ENCODE assay signal across 9 mouse cellular contexts in the genomic region with DNA sequence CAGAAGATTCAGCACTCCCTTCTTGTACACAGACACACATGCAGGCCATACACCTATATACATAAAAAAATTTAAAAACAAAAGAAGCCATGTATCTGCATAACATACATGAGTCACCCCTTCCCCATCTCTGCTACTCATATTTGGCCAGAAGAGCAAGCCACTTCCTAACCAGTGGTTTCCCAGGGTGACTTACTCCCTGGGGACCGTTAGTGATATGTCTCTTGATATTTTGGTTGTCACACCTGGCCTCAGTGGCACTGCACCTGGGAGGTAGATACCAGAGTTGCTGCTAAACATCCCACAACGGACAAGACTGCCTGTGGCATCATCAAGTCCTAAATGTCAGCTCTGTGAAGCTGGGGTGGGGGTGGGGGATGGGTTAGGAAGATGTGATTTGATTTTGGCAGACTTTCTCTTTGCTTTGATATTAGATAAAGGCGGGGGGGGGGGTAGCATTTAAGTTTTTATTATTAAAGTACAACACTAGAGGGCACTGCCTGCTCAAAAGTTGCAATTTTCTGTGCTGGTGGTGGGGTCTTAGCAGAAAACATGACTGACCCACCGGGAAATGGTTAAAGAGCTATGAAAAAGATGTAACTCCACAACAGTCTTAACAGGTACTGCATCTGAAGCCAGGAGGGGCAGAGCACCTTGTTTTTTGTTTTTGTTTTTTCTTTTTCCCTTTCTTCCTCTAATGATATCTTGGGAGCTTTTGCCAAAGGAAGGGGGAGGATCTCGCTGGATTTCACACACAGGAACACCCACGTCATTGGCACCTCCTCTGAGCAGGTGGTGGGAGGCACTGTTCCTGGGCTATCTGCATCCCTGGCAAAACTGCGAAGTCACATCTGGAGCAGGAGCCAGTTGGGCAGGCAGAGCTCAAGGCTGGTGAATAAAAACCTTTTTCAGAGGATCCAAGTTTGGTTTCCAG. TPM values are rescaled to one million over a fixed set of nuclear protein-coding genes. Genes with fewer than 3 reads are reported as not detected.
DNase-seq lines count a peak whose midpoint lies in the region; ATAC-seq and TF ChIP-seq lines count a peak whose summit lies in the region.
"Had no signal": no experiment of that assay in that cellular context is flagged by ENCODE, and none has a peak within 500 bp of the region (broad histone marks: within the 10 kb centered on the region; RNA-seq: fewer than 3 reads in every experiment).

No protein-coding gene starts in this region.

- H3K4me1 ChIP-seq in hindbrain, embryonic 11.5 days (replicated peaks; ENCODE audit: control insufficient read depth, insufficient read depth, low read length), result no peaks in the 10 kb centered on the region
- peaks cover 16% of the 10 kb centered on the region for H3K4me1 ChIP-seq in hindbrain, embryonic 10.5 days (replicated peaks)
- H3K4me1 ChIP-seq in heart, postnatal 0 days (ENCODE audit: control insufficient read depth, insufficient read depth), result peaks cover 6% of the 10 kb centered on the region; the same call in 1 of the 2 replicates
- H3K4me1 ChIP-seq in lung, embryonic 15.5 days, result peaks cover 5% of the 10 kb centered on the region
- 0 out of 2 replicates have a peak, but pooled peaks cover 4% of the 10 kb centered on the region for H3K4me1 ChIP-seq in stomach, embryonic 16.5 days (ENCODE audit: control insufficient read depth, insufficient read depth, low read length)

- H3K4me2 ChIP-seq in hindbrain, embryonic 11.5 days (replicated peaks; ENCODE audit: low read depth, low read length), result no peak overlapping the region
- peak overlapping the region; percentile 45 for H3K4me2 ChIP-seq in heart, postnatal 0 days (ENCODE audit: low read depth, low read length)
- H3K4me2 ChIP-seq in lung, embryonic 15.5 days, result peak overlapping the region; percentile 37; the same call in 1 of the 2 replicates
- H3K4me2 ChIP-seq in stomach, embryonic 16.5 days (ENCODE audit: low read depth, low read length), result peak overlapping the region; percentile 34

- 12% methylated on average over 7 of the region's 7 CpGs for WGBS in hindbrain, embryonic 11.5 days
- WGBS in hindbrain, embryonic 10.5 days, result 16% methylated on average over 7 of the region's 7 CpGs
- 3% methylated on average over 7 of the region's 7 CpGs for WGBS in heart, postnatal 0 days
- WGBS in lung, embryonic 15.5 days, result 5% methylated on average over 7 of the region's 7 CpGs
- WGBS in stomach, embryonic 16.5 days, result 8% methylated on average over 7 of the region's 7 CpGs

- ATAC-seq in hindbrain, embryonic 11.5 days (ENCODE audit: low FRiP score), result no peak
- ATAC-seq in heart, postnatal 0 days (ENCODE audit: insufficient read depth, low read depth), result peak; percentile 45; the same call in 1 of the 2 replicates
- no peak for ATAC-seq in lung, embryonic 15.5 days (ENCODE audit: borderline replicate concordance, extremely low read depth, low FRiP score, low TSS enrichment)
- no peak for ATAC-seq in stomach, embryonic 16.5 days (ENCODE audit: insufficient read depth, low FRiP score)

- H3K9me3 ChIP-seq in hindbrain, embryonic 11.5 days (ENCODE audit: control insufficient read depth, low read length), result no peaks in the 10 kb centered on the region
- H3K9me3 ChIP-seq in hindbrain, embryonic 10.5 days, result no peaks in the 10 kb centered on the region
- no peaks in the 10 kb centered on the region for H3K9me3 ChIP-seq in heart, postnatal 0 days (replicated peaks; ENCODE audit: control insufficient read depth, low read length)
- H3K9me3 ChIP-seq in lung, embryonic 15.5 days, result no peaks in the 10 kb centered on the region
- H3K9me3 ChIP-seq in stomach, embryonic 16.5 days (replicated peaks; ENCODE audit: control insufficient read depth, low read length), result no peaks in the 10 kb centered on the region

- no peak for TF ChIP-seq EP300 in heart, postnatal 0 days (IDR thresholded peaks at IDR 0.05; ENCODE audit: low read depth)

- H3K36me3 ChIP-seq in hindbrain, embryonic 11.5 days (ENCODE audit: control insufficient read depth, insufficient read depth, low read length), result no peaks in the 10 kb centered on the region
- H3K36me3 ChIP-seq in hindbrain, embryonic 10.5 days, result no peaks in the 10 kb centered on the region
- no peaks in the 10 kb centered on the region for H3K36me3 ChIP-seq in heart, postnatal 0 days (replicated peaks; ENCODE audit: control insufficient read depth, insufficient read depth, low read length)
- H3K36me3 ChIP-seq in lung, embryonic 15.5 days, result no peaks in the 10 kb centered on the region
- H3K36me3 ChIP-seq in stomach, embryonic 16.5 days (ENCODE audit: control insufficient read depth, insufficient read depth, low read length), result no peaks in the 10 kb centered on the region

- no peak overlapping the region for H3K9ac ChIP-seq in hindbrain, embryonic 11.5 days (ENCODE audit: low read depth, low read length)
- H3K9ac ChIP-seq in heart, postnatal 0 days (replicated peaks; ENCODE audit: low read depth, low read length), result peak overlapping the region; percentile 52
- H3K9ac ChIP-seq in lung, embryonic 15.5 days, result no peak overlapping the region
- H3K9ac ChIP-seq in stomach, embryonic 16.5 days (ENCODE audit: low read length), result peak overlapping the region; percentile 52

- H3K27ac ChIP-seq in hindbrain, embryonic 11.5 days (ENCODE audit: low read depth, low read length), result no peak overlapping the region
- no peak overlapping the region for H3K27ac ChIP-seq in hindbrain, embryonic 10.5 days
- H3K27ac ChIP-seq in heart, postnatal 0 days (ENCODE audit: low read depth), result no peak overlapping the region
- H3K27ac ChIP-seq in lung, embryonic 15.5 days, result no peak overlapping the region
- H3K27ac ChIP-seq in stomach, embryonic 16.5 days (ENCODE audit: low read length), result no peak overlapping the region
- H3K27ac ChIP-seq: macrophage had no signal

- peak; percentile 57 for DNase-seq in hindbrain, embryonic 11.5 days (ENCODE audit: low spot score)
- DNase-seq in hindbrain, embryonic 10.5 days (ENCODE audit: low spot score), result no peak
- DNase-seq in CD4-positive helper T cell, adult 2 months (ENCODE audit: low read depth, low spot score), result peak; percentile 65
- peak; percentile 68 to 82 for DNase-seq in cerebellum, postnatal 10 days
- no peak for DNase-seq in heart, postnatal 0 days (ENCODE audit: low spot score)
- DNase-seq in gastrocnemius, postnatal 10 days, result no peak

- H3K27me3 ChIP-seq in hindbrain, embryonic 11.5 days (ENCODE audit: control insufficient read depth, insufficient read depth, low read length), result no peaks in the 10 kb centered on the region
- H3K27me3 ChIP-seq in hindbrain, embryonic 10.5 days (ENCODE audit: insufficient read depth, poor library complexity, severe bottlenecking), result no peaks in the 10 kb centered on the region
- no peaks in the 10 kb centered on the region for H3K27me3 ChIP-seq in heart, postnatal 0 days (ENCODE audit: control insufficient read depth, insufficient read depth, low read length)
- H3K27me3 ChIP-seq in lung, embryonic 15.5 days, result no peaks in the 10 kb centered on the region
- H3K27me3 ChIP-seq in stomach, embryonic 16.5 days (ENCODE audit: control insufficient read depth, insufficient read depth, low read length), result no peaks in the 10 kb centered on the region

- TF ChIP-seq CTCF in heart, postnatal 0 days (IDR thresholded peaks at IDR 0.05; ENCODE audit: low read depth), result peak; percentile 55

- H3K4me3 ChIP-seq in hindbrain, embryonic 11.5 days (ENCODE audit: low read depth, low read length), result no peak overlapping the region
- no peak overlapping the region for H3K4me3 ChIP-seq in hindbrain, embryonic 10.5 days
- H3K4me3 ChIP-seq in heart, postnatal 0 days (ENCODE audit: low read depth, low read length), result no peak overlapping the region
- H3K4me3 ChIP-seq in lung, embryonic 15.5 days, result no peak overlapping the region
- no peak overlapping the region for H3K4me3 ChIP-seq in stomach, embryonic 16.5 days (replicated peaks; ENCODE audit: low read length)

RNA-seq across cellular contexts. Expression of a gene that starts 30.0 kb away (rescaled TPM):
- polyA plus RNA-seq in hindbrain, embryonic 11.5 days (2014; fragmentation: Nextera tagmentation; extraction: Ambion mirVana), result 70.0 and 73.7 TPM in 2 replicates
- 75.0 and 83.5 TPM in 2 replicates for polyA plus RNA-seq in hindbrain, embryonic 10.5 days (2016; fragmentation: Nextera tagmentation; extraction: Ambion mirVana)
- total RNA-seq in heart, postnatal 0 days (2014; rRNA removed; ENCODE audit: low replicate concordance), result 116 and 138 TPM in 2 replicates
- polyA plus RNA-seq in heart, postnatal 0 days (2015; fragmentation: Nextera tagmentation; extraction: Ambion mirVana), result 74.9 and 94.8 TPM in 2 replicates
- polyA plus RNA-seq in lung, embryonic 15.5 days (2015; fragmentation: Nextera tagmentation; extraction: Ambion mirVana), result 36.0 and 38.2 TPM in 2 replicates
- 20.6 and 25.7 TPM in 2 replicates for polyA plus RNA-seq in stomach, embryonic 16.5 days (2015; fragmentation: Nextera tagmentation; extraction: Ambion mirVana)
- total RNA-seq in gastrocnemius, postnatal 10 days (2021), result 10 to 100 TPM; 56.2 to 67.9 TPM

RNA-seq across cellular contexts. Expression of a gene that starts 36.7 kb away (rescaled TPM):
- 114 and 133 TPM in 2 replicates for polyA plus RNA-seq in hindbrain, embryonic 11.5 days (2014; fragmentation: Nextera tagmentation; extraction: Ambion mirVana)
- polyA plus RNA-seq in hindbrain, embryonic 10.5 days (2016; fragmentation: Nextera tagmentation; extraction: Ambion mirVana), result 266 and 352 TPM in 2 replicates
- total RNA-seq in heart, postnatal 0 days (2014; rRNA removed; ENCODE audit: low replicate concordance), result 25.9 and 33.5 TPM in 2 replicates
- polyA plus RNA-seq in heart, postnatal 0 days (2015; fragmentation: Nextera tagmentation; extraction: Ambion mirVana), result 105 and 118 TPM in 2 replicates
- 222 and 233 TPM in 2 replicates for polyA plus RNA-seq in lung, embryonic 15.5 days (2015; fragmentation: Nextera tagmentation; extraction: Ambion mirVana)
- 156 and 167 TPM in 2 replicates for polyA plus RNA-seq in stomach, embryonic 16.5 days (2015; fragmentation: Nextera tagmentation; extraction: Ambion mirVana)
- total RNA-seq in gastrocnemius, postnatal 10 days (2021), result 100 to 1,000 TPM in 1 of 2 experiments, 10 to 100 TPM in 1; 87.3 to 101 TPM

Comparison
In these comparisons a context has a peak if more than half of its experiments do, and no peak if none do; other contexts are left out.
1. DNase-seq: peak in hindbrain, embryonic 11.5 days (single experiment), CD4-positive helper T cell, adult 2 months (single experiment) and cerebellum, postnatal 10 days (2 of 2); none in hindbrain, embryonic 10.5 days (single experiment), heart, postnatal 0 days (single experiment) and gastrocnemius, postnatal 10 days (single experiment).
2. H3K9ac ChIP-seq: peak in heart, postnatal 0 days (single experiment) and stomach, embryonic 16.5 days (single experiment); none in hindbrain, embryonic 11.5 days (single experiment) and lung, embryonic 15.5 days (single experiment).